In the genomic region with DNA sequence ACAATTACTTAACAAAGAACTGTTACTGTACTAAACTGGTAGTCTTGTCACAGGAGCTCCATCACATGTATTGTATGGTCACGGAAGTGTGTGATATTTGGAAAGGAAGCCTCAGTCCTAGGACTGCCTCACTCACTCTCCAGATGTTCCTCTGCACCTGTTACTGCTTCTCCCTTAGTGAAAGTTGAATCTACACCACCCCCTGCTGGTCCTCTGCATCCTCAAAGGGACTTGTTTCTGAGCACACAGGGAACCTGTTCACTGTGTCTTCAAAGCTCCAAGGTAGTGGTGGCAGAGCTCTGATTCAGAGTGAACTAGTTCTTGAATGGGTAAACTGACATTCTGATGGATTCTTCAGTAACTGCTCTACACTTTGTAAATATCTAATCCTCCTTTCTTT, we compare ENCODE assay signal across 27 mouse cellular contexts.
DNase-seq lines count a peak whose midpoint lies in the region; ATAC-seq and TF ChIP-seq lines count a peak whose summit lies in the region.
"Had no signal": no experiment of that assay in that cellular context is flagged by ENCODE, and none has a peak within 500 bp of the region (broad histone marks: within the 10 kb centered on the region; RNA-seq: fewer than 3 reads in every experiment).

No protein-coding gene starts in this region.

- no peaks in the 10 kb centered on the region for H3K27me3 ChIP-seq in liver, postnatal 0 days (ENCODE audit: insufficient read depth, low read length)
- no peaks in the 10 kb centered on the region for H3K27me3 ChIP-seq in liver, embryonic 11.5 days (replicated peaks; ENCODE audit: control insufficient read depth, insufficient read depth, low read length)
- H3K27me3 ChIP-seq in intestine, embryonic 15.5 days (replicated peaks): no peaks in the 10 kb centered on the region
- H3K27me3 ChIP-seq: embryonic facial prominence, embryonic 13.5 days; kidney, embryonic 15.5 days; limb, embryonic 13.5 days; liver, embryonic 13.5 days; megakaryocyte, embryonic 14.5 days; midbrain, embryonic 13.5 days had no signal

- no peak overlapping the region for H3K9ac ChIP-seq in liver, postnatal 0 days (replicated peaks)
- H3K9ac ChIP-seq in liver, embryonic 11.5 days (ENCODE audit: low read depth, low read length): no peak overlapping the region
- no peak overlapping the region for H3K9ac ChIP-seq in intestine, embryonic 15.5 days
- H3K9ac ChIP-seq: embryonic facial prominence, embryonic 13.5 days; kidney, embryonic 15.5 days; limb, embryonic 13.5 days; liver, embryonic 13.5 days; lung, embryonic 14.5 days; midbrain, embryonic 13.5 days had no signal

- intact Hi-C loops in heart, postnatal 14 days (cut with DNase I): no loop called here

- H3K4me2 ChIP-seq in liver, postnatal 0 days (ENCODE audit: low read depth, low read length): no peak overlapping the region
- H3K4me2 ChIP-seq in liver, embryonic 11.5 days: no peak overlapping the region
- H3K4me2 ChIP-seq in intestine, embryonic 15.5 days (replicated peaks): no peak overlapping the region
- H3K4me2 ChIP-seq: embryonic facial prominence, embryonic 13.5 days; heart, embryonic 11.5 days; kidney, embryonic 15.5 days; limb, embryonic 13.5 days; liver, embryonic 13.5 days; lung, embryonic 14.5 days; midbrain, embryonic 13.5 days had no signal

- ATAC-seq in liver, postnatal 0 days: no peak
- no peak for ATAC-seq in liver, embryonic 11.5 days (replicated peaks; ENCODE audit: low FRiP score)
- no peak for ATAC-seq in intestine, embryonic 15.5 days
- ATAC-seq: forebrain, embryonic 14.5 days; hindbrain, postnatal 0 days; midbrain, embryonic 13.5 days had no signal

- H3K4me3 ChIP-seq in liver, postnatal 0 days (ENCODE audit: low read depth, low read length): no peak overlapping the region
- H3K4me3 ChIP-seq in liver, embryonic 11.5 days (ENCODE audit: low read depth, low read length): no peak overlapping the region
- H3K4me3 ChIP-seq in intestine, embryonic 15.5 days (replicated peaks): no peak overlapping the region
- H3K4me3 ChIP-seq: embryonic facial prominence, embryonic 13.5 days; kidney, embryonic 15.5 days; limb, embryonic 13.5 days; liver, embryonic 13.5 days; megakaryocyte, embryonic 14.5 days; midbrain, embryonic 13.5 days had no signal

- no peaks in the 10 kb centered on the region for H3K36me3 ChIP-seq in liver, postnatal 0 days (replicated peaks; ENCODE audit: insufficient read depth, low read length)
- H3K36me3 ChIP-seq in liver, embryonic 11.5 days (ENCODE audit: control insufficient read depth, insufficient read depth, low read length): no peaks in the 10 kb centered on the region
- no peaks in the 10 kb centered on the region for H3K36me3 ChIP-seq in intestine, embryonic 15.5 days
- H3K36me3 ChIP-seq: embryonic facial prominence, embryonic 13.5 days; kidney, embryonic 15.5 days; limb, embryonic 13.5 days; liver, embryonic 13.5 days; midbrain, embryonic 13.5 days had no signal

- H3K9me3 ChIP-seq in liver, postnatal 0 days (ENCODE audit: low read length): no peaks in the 10 kb centered on the region
- no peaks in the 10 kb centered on the region; the same call in 1 of the 2 replicates for H3K9me3 ChIP-seq in liver, embryonic 11.5 days (ENCODE audit: control insufficient read depth, low read length)
- no peaks in the 10 kb centered on the region for H3K9me3 ChIP-seq in intestine, embryonic 15.5 days
- H3K9me3 ChIP-seq: megakaryocyte, embryonic 14.5 days had no signal

- WGBS in liver, postnatal 0 days (ENCODE audit: insufficient replicate concordance): 36% methylated on average over 1 of the region's 1 CpGs
- WGBS in liver, embryonic 11.5 days: 76% methylated on average over 1 of the region's 1 CpGs
- whole genome bisulfite sequencing in intestine, embryonic 15.5 days: 68% methylated on average over 1 of the region's 1 CpGs

- no peak overlapping the region for H3K27ac ChIP-seq in liver, postnatal 0 days (ENCODE audit: low read depth)
- H3K27ac ChIP-seq in liver, embryonic 11.5 days (ENCODE audit: low read depth, low read length): no peak overlapping the region
- H3K27ac ChIP-seq in intestine, embryonic 15.5 days: no peak overlapping the region
- H3K27ac ChIP-seq: embryonic facial prominence, embryonic 13.5 days; hindbrain, postnatal 0 days; kidney, embryonic 15.5 days; limb, embryonic 13.5 days; liver, embryonic 13.5 days; midbrain, embryonic 13.5 days had no signal

- H3K4me1 ChIP-seq in liver, postnatal 0 days (ENCODE audit: insufficient read depth): no peaks in the 10 kb centered on the region
- H3K4me1 ChIP-seq in liver, embryonic 11.5 days (replicated peaks; ENCODE audit: control insufficient read depth, insufficient read depth, low read length): no peaks in the 10 kb centered on the region
- H3K4me1 ChIP-seq in intestine, embryonic 15.5 days (replicated peaks): no peaks in the 10 kb centered on the region
- H3K4me1 ChIP-seq: embryonic facial prominence, embryonic 13.5 days; kidney, embryonic 15.5 days; limb, embryonic 13.5 days; liver, embryonic 13.5 days; megakaryocyte, embryonic 14.5 days; midbrain, embryonic 13.5 days had no signal

- peak; percentile 32 for TF ChIP-seq CTCF in liver, postnatal 0 days (IDR thresholded peaks at IDR 0.05; ENCODE audit: low read depth)

- TF ChIP-seq EP300 in liver, postnatal 0 days (IDR thresholded peaks at IDR 0.05; ENCODE audit: low read depth): no peak

- DNase-seq in liver, postnatal 0 days: no peak
- no peak for DNase-seq in liver, embryonic 11.5 days (ENCODE audit: low spot score)
- peak; percentile 60 for DNase-seq in naive thymus-derived CD4-positive, alpha-beta T cell, adult 2 months (ENCODE audit: low read depth)
- DNase-seq in thymus, postnatal 14 days: peak; percentile 81
- DNase-seq in testis, postnatal 10 days (ENCODE audit: low spot score): no peak
- DNase-seq in heart, postnatal 14 days: no peak
- DNase-seq: adrenal gland, postnatal 10 days; cerebellum, adult 8-10 months; cerebellum, postnatal 36 days; embryo, embryonic 11 days; gastrocnemius, postnatal 10 days; heart, adult 11 months; heart, postnatal 10 days; kidney, adult 11 months; kidney, postnatal 36 days; liver, embryonic 13.5 days; lung, embryonic 14.5 days; right cerebral cortex, postnatal 14 days had no signal

Comparison
In these comparisons a context has a peak if more than half of its experiments do, and no peak if none do; other contexts are left out.
1. DNase-seq: peak in naive thymus-derived CD4-positive, alpha-beta T cell, adult 2 months (single experiment) and thymus, postnatal 14 days (single experiment); none in liver, postnatal 0 days (single experiment), liver, embryonic 11.5 days (single experiment), testis, postnatal 10 days (single experiment) and heart, postnatal 14 days (0 of 2).